Mouse (Mus musculus) v-Abl transformed pro-B cells (cell line): ENCODE data around the gene Oas1d.

Experiments used
- in situ Hi-C, 2 experiments: fragments of 400-800 bp; cut with MboI; formaldehyde crosslinking; loops; one replicate each; pipeline ENCODE4 v1.15.1; 2025; ENCODE audit not compliant: unreplicated experiment in 2 of 2

The Oas1d gene

DNA sequence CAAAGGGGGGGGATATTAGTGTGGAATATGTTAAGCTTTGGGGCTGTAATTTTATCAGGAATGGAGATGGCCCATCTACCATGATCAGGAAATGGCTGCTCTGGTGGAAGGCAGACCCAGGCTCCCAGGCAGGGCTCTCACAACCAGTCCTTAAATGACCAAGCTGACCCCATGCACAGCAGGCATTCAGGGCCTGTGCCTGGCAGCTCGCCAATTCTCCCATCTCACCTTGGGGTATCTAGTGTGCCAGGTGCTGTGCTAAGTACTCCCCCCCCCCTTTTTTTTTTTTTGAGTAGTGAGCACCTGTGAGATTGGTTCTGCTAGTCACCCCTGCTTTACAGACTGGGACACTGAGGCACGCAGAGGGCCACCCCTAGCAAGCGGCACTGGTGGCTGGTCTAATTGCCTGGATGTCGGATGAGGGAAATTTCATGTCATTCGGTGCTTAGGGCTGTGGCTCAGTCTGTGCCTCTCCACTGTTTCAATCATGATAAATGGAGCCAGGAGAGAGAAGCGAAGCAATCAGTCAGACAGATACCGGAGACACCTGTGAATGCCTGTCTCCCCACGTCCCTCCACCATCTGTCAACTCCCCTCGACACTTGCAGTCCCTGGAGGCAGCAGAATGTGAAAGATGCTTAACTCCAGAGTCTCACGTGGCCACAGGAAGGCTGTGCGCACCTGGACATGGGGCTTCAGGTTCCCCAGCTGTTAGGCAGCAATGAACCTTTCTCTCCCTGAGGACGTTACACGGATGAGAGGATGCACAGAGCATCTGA is 53.2 kb downstream of the Oas1d start:
- in situ Hi-C loops, result loop anchor here in 1 of 2 experiments (25.0 kb wide), 1 partner anchor 320 kb away; no protein-coding TSS in a partner anchor

DNA sequence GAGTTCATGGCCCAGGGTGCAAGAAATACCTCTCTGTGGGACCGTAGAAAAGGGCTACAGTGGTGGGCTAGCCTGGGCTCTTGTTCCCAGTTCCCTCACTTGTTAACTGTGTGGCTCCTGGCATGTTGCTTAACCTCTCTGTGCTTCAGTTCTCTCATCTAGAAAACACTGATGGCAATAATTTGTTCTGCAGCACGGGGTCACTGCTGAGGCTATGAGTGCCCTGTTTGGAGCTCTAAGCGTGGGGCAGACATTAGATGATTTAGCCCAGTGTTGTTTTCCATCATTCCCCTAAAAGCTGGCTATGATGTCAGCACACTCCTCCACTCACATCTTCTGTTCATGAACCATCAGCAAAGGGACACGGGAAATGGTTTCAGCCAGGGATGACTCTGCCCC is 53.8 kb downstream of the Oas1d start:
- in situ Hi-C loops, result loop anchor here in 1 of 2 experiments (25.0 kb wide), 1 partner anchor 319 kb away; no protein-coding TSS in a partner anchor

DNA sequence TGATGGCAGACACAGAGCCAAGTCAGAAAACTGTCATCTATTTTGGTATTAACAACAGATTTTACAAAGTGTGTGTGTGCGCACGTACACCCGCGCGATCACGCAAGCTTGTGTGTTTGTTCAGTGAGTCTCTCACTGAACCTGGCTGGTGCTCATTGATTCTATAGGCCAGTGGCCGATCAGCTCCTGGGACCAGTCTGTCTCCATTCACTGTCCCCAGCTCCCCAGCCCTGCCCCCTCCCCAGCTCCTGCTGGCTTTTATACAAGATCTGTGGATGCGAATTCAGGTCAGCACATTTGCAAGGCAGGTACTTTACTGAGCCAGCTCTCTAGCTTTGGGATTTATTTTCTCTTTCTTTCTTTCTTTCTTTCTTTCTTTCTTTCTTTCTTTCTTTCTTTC is 54.5 kb downstream of the Oas1d start:
- in situ Hi-C loops, result loop anchor here in 1 of 2 experiments (25.0 kb wide), 1 partner anchor 319 kb away; no protein-coding TSS in a partner anchor

GRCm38 (mm10) chr5:120969703-120970102 is 55.4 kb downstream of the Oas1d start:
- in situ Hi-C loops, result loop anchor here in 1 of 2 experiments (25.0 kb wide), 1 partner anchor 318 kb away; no protein-coding TSS in a partner anchor
